Mouse (Mus musculus) heart, postnatal 4 days (tissue): ENCODE results near the gene Evpl. TPM values are rescaled to one million over a fixed set of nuclear protein-coding genes. Genes with fewer than 3 reads are reported as not detected.
A peak's percentile ranks its signal among the peaks of the same experiment; 100 is the strongest.

Experiments used
- DNase-seq: peaks from one replicate; pipeline ENCODE4 v3.0.0; 2021
- total RNA-seq, 2 experiments: library from RNA; stranded (reverse); gene quantifications; 2 replicates each; pipeline ENCODE4 v1.2.3; 2021

Gene Evpl
- total RNA-seq, 2 experiments from 2014 or later = 1.2 to 1.6 TPM

DNA sequence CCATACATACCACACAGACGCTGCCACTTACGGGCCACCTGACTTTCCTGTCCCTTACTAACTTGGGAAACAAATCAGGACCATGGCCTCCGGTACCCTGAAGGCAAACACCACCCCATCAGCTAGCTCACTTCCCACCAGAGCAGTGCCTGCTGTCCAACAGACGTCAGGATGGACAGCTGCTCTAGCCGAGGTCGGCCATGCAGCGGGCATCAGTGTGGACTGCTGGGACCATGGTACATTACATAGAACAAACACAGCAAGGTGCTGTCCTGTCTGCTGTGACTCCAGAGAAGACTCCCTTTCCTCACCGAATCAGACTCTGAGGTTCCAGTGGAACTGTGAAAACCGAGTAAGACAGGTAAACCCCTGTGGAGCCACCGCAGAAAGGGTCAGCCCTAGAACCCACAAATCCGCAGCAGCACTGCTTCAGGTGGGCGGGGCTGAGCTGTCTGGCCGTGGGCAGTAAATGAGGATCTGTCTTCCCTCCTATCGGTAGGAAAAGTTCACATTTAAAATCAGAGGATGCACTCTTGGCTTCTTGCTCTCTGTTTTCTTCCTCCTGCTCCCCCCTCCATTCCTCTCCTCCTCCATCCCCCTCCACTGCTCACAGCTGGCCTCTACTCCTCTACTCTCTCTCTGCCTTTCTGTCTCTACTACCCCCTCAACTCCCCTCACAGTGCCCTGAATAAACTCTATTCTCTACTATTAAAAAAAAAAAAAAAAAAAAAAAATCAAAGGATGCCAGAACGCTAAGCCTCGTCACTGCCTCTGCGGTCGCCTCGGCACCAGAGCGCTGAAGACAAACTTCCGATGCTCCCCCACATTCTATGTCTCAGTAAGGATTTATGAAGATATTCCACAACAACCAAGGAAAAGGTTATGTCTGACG lies 17.5 kb upstream of the Evpl start:
- no peak for DNase-seq

DNA sequence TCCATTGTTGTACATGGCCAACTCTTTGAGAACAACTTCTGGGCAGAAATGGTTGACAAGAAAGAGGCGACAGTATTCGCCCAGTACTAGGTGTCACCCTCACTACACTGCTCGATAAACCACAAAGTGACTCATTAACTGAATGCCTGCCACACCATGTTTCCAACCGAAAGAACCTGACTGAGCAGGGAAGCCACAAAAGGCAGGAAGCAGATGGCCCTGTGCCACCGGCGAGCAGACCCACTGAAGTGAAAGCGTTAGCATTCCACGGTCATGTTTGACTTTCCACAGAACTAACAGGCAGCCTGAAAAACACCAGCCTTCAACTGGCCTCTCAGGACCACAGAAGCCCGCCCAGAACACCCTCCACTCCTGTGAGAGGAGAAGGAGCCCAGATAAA lies 16.8 kb upstream of the Evpl start:
- DNase-seq = no peak

DNA sequence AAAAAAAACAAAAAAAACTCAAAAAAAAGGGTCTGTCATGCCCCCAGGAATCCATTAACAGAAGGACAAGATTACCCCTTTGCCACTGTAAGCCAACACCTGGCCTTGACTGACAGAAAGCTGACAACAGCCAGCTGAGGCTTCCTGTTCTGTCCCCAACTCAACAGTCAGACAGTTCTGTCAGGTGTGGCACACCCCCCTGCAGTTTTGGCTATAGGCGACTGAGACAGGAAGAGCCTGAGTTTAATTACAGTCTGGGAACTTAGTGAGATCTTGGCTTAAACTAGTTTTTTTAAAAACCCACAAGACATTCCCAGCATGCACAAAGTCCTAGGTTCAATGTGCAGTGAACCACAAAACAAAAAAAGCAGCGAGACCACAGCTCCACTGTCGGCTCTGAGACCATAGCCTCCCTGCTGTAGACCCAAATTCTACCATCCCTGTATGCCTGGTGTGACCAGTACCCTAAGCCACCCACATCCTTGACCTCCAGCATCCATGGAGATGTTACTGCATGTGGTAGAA lies 15.3 kb upstream of the Evpl start:
- DNase-seq = no peak

DNA sequence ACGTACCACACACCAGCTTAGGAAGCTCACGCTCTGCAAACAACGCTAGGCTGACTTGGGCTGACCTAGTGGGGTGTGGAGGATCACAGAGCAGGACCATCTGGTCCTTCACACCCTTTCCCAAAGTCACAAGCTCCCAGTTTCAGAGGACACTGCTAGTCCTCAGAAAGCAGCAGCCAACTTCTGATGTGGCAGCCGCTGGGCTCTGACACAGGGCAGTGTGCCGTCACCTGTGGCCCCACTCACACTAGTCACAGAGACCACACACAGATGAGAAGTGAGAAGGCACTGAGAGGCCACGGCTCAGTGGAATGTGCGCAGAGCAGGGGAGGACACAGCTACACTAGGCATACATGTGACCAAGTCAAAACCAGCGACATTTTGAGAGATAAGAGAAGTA lies 13.0 kb upstream of the Evpl start:
- no peak for DNase-seq

DNA sequence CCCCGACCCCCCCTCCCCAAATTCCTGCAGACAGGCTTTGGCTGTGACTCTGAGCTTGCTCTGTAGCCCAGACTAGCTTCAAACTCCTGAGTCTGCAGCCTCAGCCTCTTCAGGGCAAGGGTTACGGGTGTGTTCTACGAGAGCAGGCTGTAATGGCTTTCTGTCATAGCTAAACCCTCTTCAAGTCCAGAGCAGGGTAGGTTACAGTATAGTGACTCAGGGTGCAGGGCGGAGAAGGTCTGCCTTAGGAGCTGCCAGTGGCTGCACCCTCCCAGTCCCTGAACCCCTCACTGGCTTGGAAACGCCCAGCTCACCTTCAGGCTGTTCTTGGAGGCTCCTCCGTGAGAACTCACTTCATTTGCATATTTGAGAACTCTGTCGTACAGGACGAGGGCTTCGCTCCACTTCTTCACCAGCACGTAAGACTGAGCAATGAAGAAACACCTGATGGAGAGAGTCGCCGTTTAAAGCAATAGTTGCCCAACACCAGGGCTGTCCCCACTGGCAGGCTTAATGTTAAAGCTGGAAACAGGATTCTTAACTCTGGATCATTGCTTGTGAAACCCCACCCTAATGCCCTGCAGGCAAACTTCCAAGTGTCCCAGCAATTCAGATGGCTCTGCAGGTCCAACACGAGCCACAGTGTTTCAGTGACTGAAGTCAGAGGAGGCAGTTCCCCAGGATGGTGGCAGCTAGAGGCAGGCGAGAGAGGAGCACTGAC lies 9.8 kb upstream of the Evpl start:
- no peak for DNase-seq

DNA sequence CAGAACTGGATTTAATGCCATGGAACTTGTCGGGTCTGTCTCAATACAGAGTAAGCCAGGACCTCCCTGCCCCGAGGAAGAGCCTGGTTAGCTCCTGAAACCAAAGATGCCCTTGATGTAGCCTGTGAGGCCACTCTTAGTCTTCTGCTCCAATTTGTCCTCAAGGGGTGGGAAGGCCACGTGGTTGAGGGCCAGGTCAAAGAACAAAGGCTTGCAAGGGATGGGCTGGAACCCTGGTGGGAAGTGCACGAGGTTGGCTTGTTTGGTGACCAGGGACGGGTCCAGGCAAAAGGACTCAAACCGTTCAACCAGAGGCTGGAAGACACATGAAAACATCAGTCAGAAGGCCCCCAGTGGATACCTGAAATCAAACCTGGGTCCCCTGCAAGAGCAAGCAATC lies 7.7 kb upstream of the Evpl start:
- DNase-seq = no peak

DNA sequence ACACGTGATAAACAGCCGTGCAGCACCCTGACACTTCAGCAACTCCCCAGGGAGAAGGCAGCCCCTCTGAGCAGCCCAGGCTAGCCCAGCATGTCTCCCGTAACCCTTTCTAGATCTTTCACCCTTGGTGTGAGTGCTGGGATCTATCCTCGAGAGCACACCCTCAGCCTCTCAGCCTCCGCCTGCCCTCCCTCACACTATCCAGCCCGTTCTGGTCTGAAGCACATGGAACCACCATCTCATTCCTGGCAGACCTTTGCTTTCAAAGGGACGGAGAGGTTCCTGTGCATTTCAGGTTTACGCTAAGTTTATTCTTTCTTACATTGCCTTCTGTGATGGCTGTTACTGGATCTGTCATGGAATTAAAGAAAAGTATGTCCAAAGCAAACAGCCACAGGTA lies 6.7 kb upstream of the Evpl start:
- no peak for DNase-seq

DNA sequence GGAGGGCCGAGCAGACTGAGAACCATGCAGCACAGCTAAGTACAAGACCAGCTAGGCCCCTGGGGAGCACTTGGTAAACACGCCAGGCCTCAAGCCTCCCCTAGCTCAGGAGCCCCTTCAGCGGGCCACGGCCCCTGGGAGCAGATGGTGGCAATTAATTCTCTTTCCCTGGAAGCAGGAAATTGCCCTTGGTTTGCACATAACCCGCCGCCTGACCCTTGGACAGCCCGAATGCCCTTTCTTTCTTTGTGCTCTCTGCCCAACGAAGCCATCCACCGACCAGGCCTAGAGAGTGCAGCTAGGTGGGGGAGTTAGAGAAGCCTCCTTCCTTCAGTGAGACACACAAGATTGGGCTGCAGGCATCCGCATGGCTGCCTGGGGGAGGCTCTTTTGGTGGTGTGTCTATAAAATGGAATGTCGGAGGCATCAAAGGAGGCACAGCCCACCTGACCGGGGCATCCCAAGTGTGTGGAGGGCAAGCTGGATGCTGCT lies 3.9 kb upstream of the Evpl start:
- DNase-seq = no peak

DNA sequence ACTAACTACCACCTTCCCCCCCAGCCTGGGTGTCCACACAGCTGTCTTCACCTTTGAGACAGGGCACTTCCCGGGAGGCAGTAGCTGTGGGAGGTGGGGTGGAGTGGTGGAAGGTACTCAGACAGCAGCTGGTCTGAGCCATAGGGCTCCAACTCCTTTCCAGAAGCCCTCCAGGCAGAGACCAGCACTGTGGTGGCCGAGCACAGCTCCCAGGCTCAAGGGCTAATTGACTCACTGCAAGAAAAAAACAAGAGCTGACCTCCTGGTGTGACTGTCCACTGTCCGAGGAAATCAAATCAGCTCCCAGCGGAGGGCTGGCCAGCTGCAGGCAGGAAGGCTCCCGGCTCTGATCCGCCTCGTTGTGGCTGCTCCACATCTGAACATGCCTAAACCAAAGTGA lies 1.9 kb upstream of the Evpl start:
- no peak for DNase-seq

DNA sequence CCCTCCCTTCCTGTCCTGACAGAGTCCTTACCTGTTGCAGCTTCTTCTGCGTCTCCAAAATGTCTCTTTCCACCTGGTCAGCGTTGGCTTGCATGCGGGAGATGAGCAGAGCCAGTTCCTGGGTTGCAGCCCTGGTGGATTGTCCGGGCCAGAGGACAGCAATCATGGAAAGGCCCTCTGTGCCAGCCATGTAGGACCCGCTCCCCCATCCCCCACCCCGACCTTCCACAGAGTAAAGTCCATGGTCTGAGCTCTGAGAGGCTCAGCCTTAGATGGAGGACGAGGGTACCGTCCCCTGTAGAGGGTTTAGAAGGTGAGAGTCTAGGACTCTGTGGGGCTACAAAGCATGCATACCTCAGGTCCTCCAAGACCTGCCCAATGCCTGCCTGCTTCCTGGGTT lies 3.0 kb downstream of the Evpl start:
- no peak for DNase-seq

DNA sequence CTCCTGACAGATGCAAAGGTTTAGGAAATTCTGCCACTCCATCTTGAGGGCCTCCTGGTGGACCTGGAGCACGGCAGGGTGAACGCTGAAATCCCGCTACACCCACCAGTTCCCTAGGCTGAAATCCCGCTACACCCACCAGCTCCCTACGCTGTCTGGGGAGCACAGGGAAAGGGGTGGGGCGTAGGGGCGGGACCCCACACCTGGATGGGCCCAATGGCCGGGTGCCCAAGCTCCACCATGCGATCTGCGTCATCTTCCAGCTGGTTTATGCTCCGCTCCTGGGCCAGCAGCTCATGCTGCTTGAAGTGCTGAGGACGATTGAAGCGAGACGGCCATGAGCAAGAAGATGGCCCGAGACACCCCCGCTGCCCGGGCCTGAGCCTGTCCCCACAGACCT lies 5.5 kb downstream of the Evpl start:
- DNase-seq = no peak

DNA sequence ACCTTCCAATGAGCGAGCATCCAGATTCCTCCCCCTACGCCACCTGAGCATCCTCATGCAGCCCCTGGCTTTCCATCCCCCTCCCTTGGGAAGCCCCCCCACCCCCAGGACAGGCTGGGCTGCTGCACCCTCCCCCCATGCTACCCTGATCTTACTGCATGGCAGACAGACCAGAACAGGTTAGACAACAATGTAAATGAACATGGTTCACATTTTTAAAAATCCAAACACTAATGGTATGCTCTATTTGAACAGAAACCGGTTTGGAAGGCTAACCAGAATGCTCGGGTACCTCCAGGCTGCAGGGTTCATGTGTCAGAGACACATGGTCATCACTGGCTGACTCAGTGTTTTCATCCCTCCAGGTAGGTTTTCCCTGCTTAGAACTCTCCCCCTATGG lies 9.2 kb downstream of the Evpl start:
- no peak for DNase-seq

DNA sequence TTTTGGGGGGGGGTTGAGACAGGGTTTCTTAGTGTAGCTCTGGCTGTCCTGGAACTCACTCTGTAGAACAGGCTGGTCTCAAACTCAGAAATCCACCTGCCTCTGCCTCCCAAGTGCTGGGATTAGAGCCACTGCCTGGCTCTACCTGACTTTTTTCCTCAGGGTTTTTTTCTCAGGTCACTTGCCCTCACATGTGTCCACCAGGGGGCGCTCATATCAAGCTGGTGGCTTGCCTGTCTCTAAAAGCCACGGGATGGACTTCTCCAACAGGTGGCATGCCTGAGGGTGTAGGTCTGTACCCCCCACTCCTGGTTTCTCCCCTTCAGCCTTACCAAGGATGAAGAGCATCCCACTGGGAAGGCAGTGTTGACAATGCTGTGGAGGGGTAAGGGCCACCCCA lies 11.5 kb downstream of the Evpl start:
- peak; percentile 91 for DNase-seq

DNA sequence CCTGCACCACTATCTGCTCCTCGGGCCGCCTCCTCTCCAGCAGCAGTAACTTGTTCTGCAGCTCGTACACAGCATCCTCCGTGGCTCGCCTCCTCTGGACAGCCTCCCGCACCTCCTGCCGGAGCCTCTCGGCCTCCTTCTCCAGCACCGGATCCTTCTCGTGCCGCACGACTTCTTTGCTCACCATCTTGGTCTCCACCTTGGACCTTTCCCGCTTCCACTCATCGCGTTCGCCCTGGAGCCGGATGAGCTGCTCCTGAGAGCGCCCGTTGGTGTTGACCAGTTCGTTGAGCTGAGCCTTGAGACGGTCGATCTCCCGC lies 15.2 kb downstream of the Evpl start:
- no peak for DNase-seq

DNA sequence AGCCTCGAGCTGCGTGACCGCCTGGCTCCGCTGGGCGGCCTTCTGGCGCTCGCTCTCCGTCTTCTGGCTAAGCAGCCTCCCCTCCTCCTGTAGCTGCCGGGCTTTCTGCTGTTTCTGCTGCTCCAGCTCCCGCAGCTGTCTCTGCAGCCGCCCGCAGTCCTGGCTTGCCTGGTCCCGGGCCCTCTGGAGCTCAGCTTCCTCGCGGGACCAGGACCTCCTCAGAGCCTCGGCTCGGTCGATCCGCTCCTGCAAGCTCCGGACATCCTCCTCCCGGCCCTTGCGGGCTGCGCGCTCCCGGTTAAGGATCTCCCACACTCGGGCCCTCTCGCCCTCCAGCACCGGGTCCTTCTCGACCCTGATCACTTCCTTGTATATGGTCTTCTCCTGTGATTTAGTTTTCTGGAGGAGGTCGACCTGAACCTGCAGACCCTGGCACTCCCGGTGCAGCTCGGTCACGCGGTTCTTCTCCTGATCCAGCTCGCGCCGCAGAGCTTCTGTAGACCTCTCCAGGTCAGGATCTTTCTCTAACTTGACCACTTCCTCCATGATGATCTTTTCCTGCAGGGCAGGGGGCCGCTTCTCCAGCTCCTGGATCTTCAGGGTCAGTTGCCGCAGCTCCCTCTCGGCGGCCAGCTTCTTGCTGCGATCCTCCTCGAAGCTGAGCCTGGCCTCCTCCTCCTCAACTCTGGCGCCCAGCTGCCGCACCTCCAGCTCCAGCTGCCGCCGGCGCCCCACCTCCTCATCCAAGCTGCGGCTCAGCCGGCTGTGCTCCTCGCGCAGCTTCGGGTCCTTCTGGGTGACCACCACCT lies 15.7 kb downstream of the Evpl start:
- peak; percentile 49 for DNase-seq

DNA sequence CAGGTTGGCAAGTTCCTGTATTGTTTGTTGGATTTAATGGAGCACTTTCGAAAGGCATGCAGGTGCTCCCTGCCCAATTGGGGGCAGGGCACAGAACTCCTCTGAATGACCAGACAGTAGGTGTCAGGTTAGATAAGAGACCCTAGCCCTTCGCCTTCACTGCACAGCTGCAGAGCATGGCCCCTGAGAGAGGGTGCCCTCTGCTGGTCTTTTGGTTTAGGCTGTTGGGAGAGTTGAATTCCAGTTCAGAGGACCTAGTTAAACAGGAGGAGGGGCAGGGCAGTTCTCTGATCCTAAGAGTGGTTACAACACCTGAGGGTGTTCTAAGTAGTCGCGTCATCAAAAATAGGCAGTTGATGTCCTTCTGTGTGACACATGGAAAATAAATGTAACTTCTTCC lies 18.0 kb downstream of the Evpl start:
- DNase-seq = peak; percentile 81

DNA sequence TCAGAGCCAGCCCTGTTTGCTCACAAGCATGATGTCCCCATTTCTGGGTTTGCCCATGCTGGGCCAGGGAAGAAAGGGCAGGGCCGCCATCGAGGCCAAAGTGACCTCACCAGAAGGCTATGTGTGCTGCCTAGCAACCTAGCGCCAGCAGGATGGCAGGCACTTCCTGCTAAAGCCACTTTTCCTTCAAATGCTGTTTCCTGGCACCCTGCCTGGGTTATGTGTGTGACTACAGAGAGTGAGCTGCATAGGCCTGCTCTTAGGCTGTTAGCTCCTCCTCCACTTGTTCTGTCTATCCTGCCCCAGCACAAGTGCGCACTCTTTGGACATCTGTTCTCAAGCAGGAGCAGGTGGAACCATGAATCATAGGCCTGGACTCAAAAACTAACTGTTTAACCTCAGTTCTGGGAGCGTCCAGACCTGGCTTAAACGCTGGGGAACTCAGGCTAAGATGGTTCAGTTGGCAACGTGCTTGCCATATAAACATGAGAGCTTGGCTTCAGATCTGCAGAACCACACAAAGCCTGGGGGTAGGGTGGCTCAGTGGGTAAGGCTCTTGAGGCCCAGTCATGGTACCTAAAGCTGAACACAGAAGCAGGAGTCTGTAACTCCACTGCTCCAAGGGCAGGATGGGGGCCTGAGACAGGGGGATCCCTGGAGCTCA lies 19.0 kb downstream of the Evpl start:
- DNase-seq = peak; percentile 95

DNA sequence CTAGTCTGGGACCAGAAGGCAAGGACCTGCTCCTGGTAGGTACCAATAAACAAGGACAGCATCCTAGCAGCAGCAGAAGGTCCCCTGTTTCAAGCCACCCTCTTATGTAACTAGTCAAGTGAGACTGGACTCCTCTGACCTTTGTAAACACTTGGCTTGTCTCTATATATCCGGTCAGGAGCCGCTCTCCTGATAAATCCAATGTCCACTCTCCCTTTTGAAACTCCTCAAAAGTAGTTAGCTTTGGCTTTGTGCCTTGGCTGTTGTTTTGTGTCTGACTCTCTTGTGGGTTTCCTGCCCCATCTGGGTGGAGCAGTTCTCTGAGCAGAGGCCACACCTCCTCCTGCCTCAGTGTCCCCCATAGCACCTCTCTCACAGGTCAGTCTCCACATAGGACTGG lies 19.6 kb downstream of the Evpl start:
- DNase-seq = peak; percentile 49

DNA sequence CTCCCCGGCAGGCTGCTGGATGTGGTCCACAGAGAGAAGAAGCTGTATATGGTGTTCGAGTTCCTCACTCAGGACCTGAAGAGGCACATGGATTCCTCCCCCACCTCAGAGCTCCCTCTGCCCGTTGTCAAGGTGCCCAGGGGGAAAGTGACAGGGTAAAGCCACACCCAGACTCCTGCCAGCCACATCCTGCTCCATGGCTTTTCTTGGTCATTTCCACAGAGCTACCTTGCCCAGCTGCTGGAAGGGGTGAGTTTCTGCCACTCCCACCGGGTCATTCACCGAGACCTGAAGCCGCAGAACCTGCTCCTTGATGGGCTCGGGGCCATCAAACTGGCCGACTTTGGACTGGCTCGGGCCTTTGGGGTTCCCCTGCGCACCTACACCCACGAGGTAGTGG lies 21.3 kb downstream of the Evpl start:
- DNase-seq = no peak

DNA sequence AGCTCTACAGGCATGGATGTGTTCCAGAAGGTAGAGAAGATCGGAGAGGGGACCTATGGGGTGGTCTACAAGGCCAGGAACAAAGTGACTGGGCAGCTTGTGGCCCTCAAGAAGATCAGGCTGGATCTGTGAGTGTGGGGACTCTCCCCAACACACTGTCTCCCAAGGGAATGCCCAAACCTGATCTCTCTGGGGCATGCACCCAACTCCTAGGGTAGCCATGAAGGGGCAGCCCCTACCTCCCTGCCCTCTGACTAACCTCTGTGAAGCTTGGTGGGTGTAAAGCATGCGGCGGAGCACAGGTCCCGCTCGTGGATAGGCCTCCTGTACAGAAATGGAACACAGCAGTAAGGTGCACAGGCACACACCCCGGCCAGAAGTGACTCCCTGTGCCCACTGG lies 21.9 kb downstream of the Evpl start:
- no peak for DNase-seq

DNA sequence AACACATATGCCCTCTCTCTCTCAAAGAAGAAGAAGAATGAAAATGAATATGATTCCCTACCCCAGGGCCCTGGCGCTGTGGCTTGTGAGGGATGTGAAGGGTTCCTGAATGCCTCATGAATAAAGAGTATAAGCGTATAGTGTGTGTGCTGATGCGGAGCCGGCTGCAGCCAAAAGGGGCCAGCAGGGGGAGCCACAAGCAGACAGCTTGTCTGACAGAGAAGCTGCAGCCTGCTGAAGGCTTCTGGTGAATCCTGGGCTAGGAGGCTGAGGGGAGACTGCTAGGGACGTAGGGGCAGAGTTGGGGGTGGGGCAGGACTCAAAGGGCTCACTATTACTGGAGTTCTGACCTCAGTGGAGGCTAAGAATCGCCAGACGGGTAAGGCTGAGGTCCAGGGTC lies 22.7 kb downstream of the Evpl start:
- DNase-seq = peak; percentile 48

DNA sequence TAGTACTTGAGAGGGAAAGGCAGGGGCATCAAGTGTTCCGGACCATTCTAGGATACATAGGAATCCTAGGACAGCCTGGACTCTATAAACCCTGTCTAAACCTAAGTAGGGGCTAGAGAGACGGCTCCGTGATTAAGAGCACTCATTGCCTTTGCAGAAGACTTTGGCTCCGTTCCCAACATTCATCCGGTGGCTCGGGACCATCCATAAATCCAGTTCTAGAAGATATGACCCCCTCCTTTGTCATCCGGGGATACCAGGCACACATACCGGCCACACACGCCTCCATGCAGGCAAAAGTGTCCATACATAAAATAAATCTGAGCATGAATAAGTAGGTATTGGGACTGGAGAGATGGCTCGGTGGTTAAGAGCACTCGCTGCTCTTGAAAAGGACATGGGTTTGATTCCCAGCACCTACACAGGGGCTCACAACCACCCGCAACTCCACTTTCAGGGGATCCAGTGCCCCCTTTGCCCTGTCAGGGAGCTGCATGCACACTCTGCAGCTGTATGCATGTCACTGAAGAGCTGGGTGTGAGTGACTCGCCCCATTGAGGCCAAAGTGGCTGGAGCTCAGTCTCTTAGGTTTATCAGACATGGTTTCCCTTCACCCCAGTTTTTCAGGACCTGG lies 23.9 kb downstream of the Evpl start:
- no peak for DNase-seq
